Mouse (Mus musculus) heart, postnatal 25 days (tissue): ENCODE measurements around the gene Topbp1. TPM values are rescaled to one million over a fixed set of nuclear protein-coding genes. Genes with fewer than 3 reads are reported as not detected.

ENCODE experiments used
- DNase-seq: peaks from one replicate; pipeline ENCODE4 v3.0.0; 2022; ENCODE audit warnings: low spot score
- intact Hi-C: fragments of 180-260 bp; cut with DNase I; formaldehyde crosslinking; loops from one replicate; pipeline ENCODE4 v1.15.1; 2025
- total RNA-seq, 2 experiments: library from RNA; stranded (reverse); gene quantifications; 2 replicates each; pipeline ENCODE4 v1.2.3; 2021

Gene Topbp1
- total RNA-seq, 2 experiments from 2014 or later, result 9.8 to 12.2 TPM

- intact Hi-C loops, result no loop called here
- DNase-seq, result no peak
Observed at GRCm38 (mm10) chr9:103380566-103380965, 75.6 kb downstream of the Topbp1 start.

GRCm38 (mm10) chr9:103382989-103383388 lies 78.0 kb downstream of the Topbp1 start:
- intact Hi-C loops, result no loop called here
- DNase-seq, result no peak

- intact Hi-C loops, result no loop called here
Observed at GRCm38 (mm10) chr9:103383576-103383975, 78.6 kb downstream of the Topbp1 start.

GRCm38 (mm10) chr9:103384141-103384796 lies 79.3 kb downstream of the Topbp1 start:
- DNase-seq, result no peak
- intact Hi-C loops, result no loop called here

More at GRCm38 (mm10) chr9:103383576-103383975, 78.6 kb downstream of the Topbp1 start:
- DNase-seq, result no peak

GRCm38 (mm10) chr9:103385600-103385999 lies 80.6 kb downstream of the Topbp1 start:
- intact Hi-C loops, result no loop called here
- no peak for DNase-seq

- DNase-seq, result no peak
- intact Hi-C loops, result no loop called here
Observed at GRCm38 (mm10) chr9:103386573-103386972, 81.6 kb downstream of the Topbp1 start.

- intact Hi-C loops, result no loop called here
- no peak for DNase-seq
Observed at GRCm38 (mm10) chr9:103387011-103387653, 82.1 kb downstream of the Topbp1 start.

GRCm38 (mm10) chr9:103389261-103389660 lies 84.2 kb downstream of the Topbp1 start:
- intact Hi-C loops, result no loop called here
- no peak for DNase-seq

GRCm38 (mm10) chr9:103391796-103392372 lies 86.9 kb downstream of the Topbp1 start:
- intact Hi-C loops, result no loop called here
- no peak for DNase-seq

- intact Hi-C loops, result no loop called here
- no peak for DNase-seq
Observed at GRCm38 (mm10) chr9:103393256-103393655, 88.2 kb downstream of the Topbp1 start.

GRCm38 (mm10) chr9:103398509-103399157 lies 93.6 kb downstream of the Topbp1 start:
- intact Hi-C loops, result no loop called here
- no peak for DNase-seq

Other genes starting within 250 kb of the Topbp1 start
- gene Rab6b, start 193.4 kb upstream of the Topbp1 start, total RNA-seq, result 1 to 10 TPM; 2.1 to 3.0 TPM
- 10 to 100 TPM; 18.0 to 19.4 TPM for gene Srprb, start 103.1 kb upstream of the Topbp1 start, total RNA-seq
- gene Gm20425, start 74.9 kb upstream of the Topbp1 start, total RNA-seq, result 1 to 10 TPM; 6.7 to 8.0 TPM
- 10 to 100 TPM; 39.7 to 47.5 TPM for gene Trf, start 74.8 kb upstream of the Topbp1 start, total RNA-seq
- under 1 TPM in 1 of 2 experiments, not detected in 1; 0.14 TPM for gene 1300017J02Rik, start 133 bp upstream of the Topbp1 start, total RNA-seq
- gene Cdv3, start 60.6 kb downstream of the Topbp1 start, total RNA-seq, result 100 to 1,000 TPM; 102 to 104 TPM
- under 1 TPM; 0.22 to 0.47 TPM for gene Bfsp2, start 175.2 kb downstream of the Topbp1 start, total RNA-seq